Mouse (Mus musculus): ENCODE data around the gene Sept7.

DNA sequence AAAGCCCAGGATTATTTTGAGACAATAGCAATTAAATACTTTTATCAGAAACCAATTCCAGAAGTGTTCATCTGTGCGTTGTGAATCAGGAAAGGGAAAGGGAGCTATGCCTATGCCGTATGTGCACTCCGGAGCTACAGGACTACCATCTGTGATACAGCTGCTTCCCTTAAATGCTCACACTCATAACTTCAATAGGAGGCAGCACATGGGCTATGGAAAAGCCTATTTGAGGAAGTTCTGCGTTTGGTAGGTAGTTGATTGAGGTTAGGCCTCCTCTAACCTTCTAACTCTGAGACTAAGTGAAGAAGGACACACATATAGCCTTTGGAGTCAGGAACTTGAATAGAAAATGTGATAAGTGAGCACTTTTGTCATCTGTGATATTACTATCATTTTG, 7.1 kb upstream of the Sept7 start:
- TF ChIP-seq TAL1 (IDR thresholded peaks at IDR 0.05; ENCODE audit: low read length) (no peak), GATA1 (IDR thresholded peaks at IDR 0.05; ENCODE audit: low read length) (no peak)

All from erythroblast, embryonic 14.5 days (primary cell).